Mouse (Mus musculus) forebrain, embryonic 14.5 days (tissue): ENCODE results near the gene Zbtb5. TPM values are rescaled to one million over a fixed set of nuclear protein-coding genes. Genes with fewer than 3 reads are reported as not detected.

Experiments
- ATAC-seq: fragments of 200-750 bp; cut with Nextera tagmentation; 2 replicates; pipeline ENCODE4 v1.8.0; 2017; ENCODE audit warnings: mild to moderate bottlenecking, moderate library complexity
- DNase-seq: peaks from one replicate; pipeline ENCODE4 v3.0.0-alpha.2; 2015; ENCODE audit warnings: low spot score
- H3K27ac ChIP-seq: fragments of 300-500 bp; sonication (generic); 2 replicates; pipeline ENCODE4 v1.5.1; 2014; ENCODE audit warnings: low read depth, mild to moderate bottlenecking, control low read depth, low read length, moderate library complexity
- H3K27me3 ChIP-seq: fragments of 300-500 bp; sonication (generic); replicated peaks from 2 replicates; pipeline ENCODE4 v1.6.1; 2014; ENCODE audit warnings: low read length, control low read depth, mixed read lengths; ENCODE audit not compliant: control insufficient read depth, insufficient read depth
- H3K36me3 ChIP-seq: fragments of 300-500 bp; sonication (generic); 2 replicates; pipeline ENCODE4 v1.6.1; 2014; ENCODE audit warnings: low read length, control low read depth; ENCODE audit not compliant: control insufficient read depth, insufficient read depth
- H3K4me1 ChIP-seq: fragments of 300-500 bp; sonication (generic); 2 replicates; pipeline ENCODE4 v1.6.1; 2014; ENCODE audit warnings: antibody characterized with exemption, low read length, control low read depth; ENCODE audit not compliant: control insufficient read depth, insufficient read depth
- H3K4me2 ChIP-seq: fragments of 300-500 bp; sonication (generic); 2 replicates; pipeline ENCODE4 v1.6.1; 2014; ENCODE audit warnings: mild to moderate bottlenecking, control low read depth, low read length
- H3K4me3 ChIP-seq: fragments of 300-500 bp; sonication (generic); 2 replicates; pipeline ENCODE4 v1.5.1; 2014; ENCODE audit warnings: low read depth, low read length, control low read depth
- H3K9ac ChIP-seq: fragments of 300-500 bp; sonication (generic); 2 replicates; pipeline ENCODE4 v1.6.1; 2014; ENCODE audit warnings: mild to moderate bottlenecking, low read length, control low read depth, moderate library complexity
- H3K9me3 ChIP-seq: fragments of 300-500 bp; sonication (generic); replicated peaks from 2 replicates; pipeline ENCODE4 v1.6.1; 2016; ENCODE audit warnings: low read length, control low read depth, mixed read lengths; ENCODE audit not compliant: control insufficient read depth
- WGBS: fragments of 180-500 bp; shearing (Covaris S2); extraction: QIAGEN DNeasy Blood & Tissue Kit; methylation state at CpG from one replicate; pipeline ENCODE4 v1.1.7; 2014; 5-methylcytosine and 5-hydroxymethylcytosine counted together
- polyA plus RNA-seq: library from polyadenylated mRNA; unstranded; fragments of >200 nt; fragmentation: Nextera tagmentation; extraction: Ambion mirVana; gene quantifications from 2 replicates; pipeline ENCODE4 v1.2.1, GENCODE M21; 2014

Gene Zbtb5
- polyA plus RNA-seq, 1 experiment from 2014 or later = 48.9 TPM

DNA sequence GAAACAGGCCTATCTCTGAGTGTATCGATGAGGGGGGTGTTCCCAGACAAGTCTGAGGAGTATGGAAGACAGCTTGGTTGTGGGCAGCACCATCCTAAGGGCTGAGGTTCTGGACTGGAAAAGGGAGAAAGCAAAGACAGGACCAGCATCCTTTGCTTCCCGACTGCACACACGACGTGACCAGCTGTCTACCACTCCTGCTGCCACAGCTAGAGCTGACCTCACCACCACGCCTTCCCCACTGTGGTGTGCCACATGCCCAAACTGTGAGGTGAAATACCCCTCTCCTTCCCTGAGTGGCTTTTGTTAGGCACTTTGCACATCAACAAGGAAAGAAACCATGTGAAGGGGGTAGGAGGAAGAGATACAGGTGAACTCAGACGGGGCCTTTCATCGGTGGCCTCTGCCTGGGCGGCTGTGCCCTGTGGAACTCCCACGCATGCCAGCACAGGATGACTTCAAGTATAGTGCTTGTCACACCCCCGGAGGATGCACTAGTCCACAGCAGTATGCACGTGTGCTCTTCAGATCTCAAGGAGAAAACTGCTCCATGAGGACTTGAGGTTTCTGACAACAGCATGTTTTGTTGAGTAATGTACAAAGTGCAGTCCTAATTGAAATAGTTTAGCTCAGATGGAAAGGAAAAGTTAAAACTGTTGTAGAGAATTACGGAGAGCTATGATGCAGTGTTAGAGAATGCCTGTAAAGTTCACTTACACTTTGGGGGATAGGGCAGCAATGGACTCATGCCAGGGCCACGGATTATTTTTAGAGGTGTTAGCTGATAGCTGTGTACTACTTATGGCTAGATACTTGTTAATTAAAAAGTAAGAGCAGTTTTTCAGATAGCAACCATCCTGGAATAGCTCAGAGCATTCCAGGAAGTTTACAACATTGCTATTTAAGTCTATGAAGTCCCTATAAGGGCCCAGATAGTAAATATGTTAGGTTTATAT lies 25.5 kb upstream of the Zbtb5 start:
- DNase-seq = no peak
- WGBS = 90% methylated on average over 13 of the region's 13 CpGs

DNA sequence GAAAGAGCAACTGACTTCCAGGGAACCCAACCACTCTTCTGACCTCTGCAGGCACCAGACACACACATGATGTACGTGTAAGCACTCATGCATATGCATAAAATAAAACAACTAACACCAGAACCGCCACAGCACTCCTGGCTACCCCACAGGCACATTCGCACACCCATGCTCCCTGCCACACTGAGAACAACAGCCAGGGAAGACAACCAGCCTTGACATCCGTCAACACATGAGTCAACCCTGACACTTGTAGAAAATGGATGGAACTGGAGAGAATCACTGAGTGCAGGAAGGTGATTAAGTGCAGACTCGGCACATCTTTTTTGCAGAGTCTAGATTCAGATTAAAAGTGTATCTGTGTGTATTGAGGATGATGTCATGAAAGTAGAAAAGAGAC lies 24.4 kb upstream of the Zbtb5 start:
- WGBS = 80% methylated on average over 5 of the region's 5 CpGs
- H3K36me3 ChIP-seq = peaks cover 79% of the 10 kb centered on the region

More for the DNA sequence above, 25.5 kb upstream of the Zbtb5 start:
- H3K27me3 ChIP-seq = no peaks in the 10 kb centered on the region
- no peaks in the 10 kb centered on the region for H3K9me3 ChIP-seq
- no peaks in the 10 kb centered on the region for H3K4me1 ChIP-seq
- ATAC-seq = no peak
- H3K36me3 ChIP-seq = peaks cover 76% of the 10 kb centered on the region
- H3K4me2 ChIP-seq = no peak overlapping the region
- no peak overlapping the region for H3K4me3 ChIP-seq
- no peak overlapping the region for H3K27ac ChIP-seq
- H3K9ac ChIP-seq = no peak overlapping the region

DNA sequence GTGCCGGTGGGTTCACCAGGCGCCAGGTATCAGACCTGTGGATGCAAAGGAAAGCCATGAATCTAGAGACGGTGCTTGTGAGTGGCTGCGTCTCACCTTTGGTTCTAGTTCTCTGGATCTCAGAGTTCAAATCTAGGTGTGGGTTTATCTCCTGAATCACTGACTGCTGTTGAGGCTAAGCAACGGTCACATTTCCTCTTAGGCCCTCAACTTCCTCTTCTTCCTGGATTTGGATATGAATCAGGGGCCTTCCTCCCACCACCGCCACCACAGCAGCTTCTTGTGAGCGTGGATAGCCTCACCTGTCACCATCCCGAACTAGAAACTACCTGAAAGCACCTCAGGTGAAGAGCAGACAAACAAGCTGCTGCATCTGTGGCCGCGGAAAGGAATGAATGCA lies 23.8 kb upstream of the Zbtb5 start:
- H3K27ac ChIP-seq = no peak overlapping the region
- no peaks in the 10 kb centered on the region for H3K27me3 ChIP-seq
- ATAC-seq = no peak
- H3K4me1 ChIP-seq = no peaks in the 10 kb centered on the region
- WGBS = 91% methylated on average over 10 of the region's 10 CpGs
- no peak overlapping the region for H3K4me3 ChIP-seq
- peaks cover 79% of the 10 kb centered on the region for H3K36me3 ChIP-seq
- no peak for DNase-seq
- no peaks in the 10 kb centered on the region for H3K9me3 ChIP-seq
- H3K9ac ChIP-seq = no peak overlapping the region
- H3K4me2 ChIP-seq = no peak overlapping the region

More for the DNA sequence above, 24.4 kb upstream of the Zbtb5 start:
- H3K4me2 ChIP-seq = no peak overlapping the region
- H3K9me3 ChIP-seq = no peaks in the 10 kb centered on the region
- no peaks in the 10 kb centered on the region for H3K4me1 ChIP-seq
- no peak for ATAC-seq
- no peaks in the 10 kb centered on the region for H3K27me3 ChIP-seq
- no peak overlapping the region for H3K27ac ChIP-seq
- no peak overlapping the region for H3K4me3 ChIP-seq
- DNase-seq = no peak
- H3K9ac ChIP-seq = no peak overlapping the region

DNA sequence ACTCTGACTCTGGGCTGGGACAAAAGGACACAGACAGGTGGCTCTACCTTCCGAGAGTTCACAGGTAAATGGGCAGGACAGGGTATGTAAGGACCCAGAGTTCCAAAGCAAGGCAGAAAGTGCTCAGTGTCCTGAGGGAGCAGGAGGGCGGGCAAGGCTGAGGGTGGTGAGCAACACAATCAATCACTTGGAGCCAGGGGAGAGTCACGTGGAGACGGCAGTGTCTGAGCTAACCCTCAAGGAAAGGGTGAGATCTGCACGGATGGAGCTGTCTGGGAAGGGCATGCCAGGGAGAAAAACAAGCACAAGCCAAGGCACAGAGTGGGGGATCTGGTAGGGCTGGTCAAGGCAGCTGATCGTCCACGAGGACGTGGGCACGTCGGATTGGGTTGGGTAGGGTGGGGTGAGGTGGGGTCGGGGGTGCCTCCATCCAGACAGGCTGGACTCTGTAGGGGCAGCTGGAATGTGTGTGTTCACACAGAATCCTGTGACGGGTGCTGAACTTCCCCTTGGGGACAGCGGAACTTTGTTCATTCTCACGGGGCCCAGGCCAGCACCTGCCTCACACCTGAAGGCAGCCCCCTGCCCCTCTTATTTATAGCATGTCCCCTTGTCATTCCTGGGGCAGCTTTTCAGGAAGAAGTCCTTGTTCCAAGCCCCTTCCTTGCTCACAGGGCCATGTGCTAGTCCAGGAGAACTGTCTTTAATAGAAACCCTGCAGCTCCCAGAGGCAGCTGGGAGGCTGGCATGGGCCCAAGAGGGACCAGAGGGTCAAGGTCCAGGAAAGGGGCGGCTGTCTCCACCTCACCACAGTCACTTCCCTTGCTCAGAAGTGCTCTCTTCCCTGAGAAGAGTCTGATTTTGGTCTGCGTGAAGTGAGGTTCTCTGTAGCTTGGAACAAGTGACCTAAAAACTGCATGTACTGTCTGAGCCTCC lies 22.7 kb upstream of the Zbtb5 start:
- no peak overlapping the region for H3K4me3 ChIP-seq

DNA sequence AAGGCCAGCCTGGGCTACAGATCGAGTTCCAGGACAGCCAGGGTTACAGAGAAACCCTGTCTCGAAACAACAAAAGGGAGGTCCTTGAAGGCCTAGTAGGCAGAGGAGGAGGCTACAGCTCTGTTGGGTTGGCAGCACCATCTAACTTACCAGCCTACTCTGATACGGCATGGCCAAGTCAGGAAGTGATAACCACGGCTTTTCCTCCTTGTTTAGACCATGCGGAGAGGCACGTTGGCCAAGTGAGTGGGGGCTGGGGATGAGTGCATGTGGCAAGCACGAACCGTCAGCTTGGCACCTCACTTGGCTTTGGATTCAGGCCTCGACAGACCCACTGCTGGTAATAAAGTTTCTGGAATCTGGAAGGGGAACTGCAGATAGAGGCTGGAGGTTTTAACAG lies 20.4 kb upstream of the Zbtb5 start:
- Histone ChIP-seq H3K9me3 (no peaks in the 10 kb centered on the region), H3K4me3 (no peak overlapping the region), H3K36me3 (peaks cover 92% of the 10 kb centered on the region), H3K27me3 (no peaks in the 10 kb centered on the region), H3K9ac (no peak overlapping the region), H3K27ac (no peak overlapping the region), H3K4me1 (no peaks in the 10 kb centered on the region), H3K4me2 (no peak overlapping the region)
- ATAC-seq (no peak), DNase-seq (no peak)
- 90% methylated on average over 9 of the region's 9 CpGs for WGBS

More for the DNA sequence above, 22.7 kb upstream of the Zbtb5 start:
- H3K9ac ChIP-seq = no peak overlapping the region
- no peaks in the 10 kb centered on the region for H3K27me3 ChIP-seq
- DNase-seq (no peak), ATAC-seq (no peak)
- 90% methylated on average over 16 of the region's 16 CpGs for WGBS
- H3K36me3 ChIP-seq = peaks cover 79% of the 10 kb centered on the region
- no peaks in the 10 kb centered on the region for H3K4me1 ChIP-seq
- no peaks in the 10 kb centered on the region for H3K9me3 ChIP-seq
- H3K27ac ChIP-seq = no peak overlapping the region
- H3K4me2 ChIP-seq = no peak overlapping the region

DNA sequence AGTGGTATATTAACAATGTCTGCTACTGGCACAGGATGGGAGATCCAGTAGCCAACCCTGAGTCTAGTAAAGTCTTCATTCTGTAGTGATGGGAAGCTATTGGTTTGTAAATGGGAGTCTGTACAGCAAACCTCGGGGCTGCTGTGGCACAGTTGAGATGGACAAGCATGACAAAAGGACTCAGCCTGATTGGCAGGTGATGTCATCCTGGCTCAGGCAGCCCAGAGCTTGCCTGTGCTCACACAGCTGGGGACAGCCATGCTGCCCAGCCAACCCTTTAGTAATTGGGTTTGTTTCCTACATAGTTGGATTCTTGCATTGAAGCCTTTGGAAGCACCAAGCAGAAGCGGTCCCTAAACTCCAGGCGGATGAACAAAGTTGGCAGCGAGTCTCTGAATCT lies 14.2 kb upstream of the Zbtb5 start:
- ATAC-seq = no peak
- no peaks in the 10 kb centered on the region for H3K4me1 ChIP-seq
- H3K27ac ChIP-seq = no peak overlapping the region
- H3K9me3 ChIP-seq = no peaks in the 10 kb centered on the region
- no peak for DNase-seq
- WGBS = 84% methylated on average over 4 of the region's 4 CpGs
- H3K4me3 ChIP-seq = no peak overlapping the region
- no peaks in the 10 kb centered on the region for H3K27me3 ChIP-seq
- no peak overlapping the region for H3K4me2 ChIP-seq
- H3K36me3 ChIP-seq = peaks cover 66% of the 10 kb centered on the region
- no peak overlapping the region for H3K9ac ChIP-seq

DNA sequence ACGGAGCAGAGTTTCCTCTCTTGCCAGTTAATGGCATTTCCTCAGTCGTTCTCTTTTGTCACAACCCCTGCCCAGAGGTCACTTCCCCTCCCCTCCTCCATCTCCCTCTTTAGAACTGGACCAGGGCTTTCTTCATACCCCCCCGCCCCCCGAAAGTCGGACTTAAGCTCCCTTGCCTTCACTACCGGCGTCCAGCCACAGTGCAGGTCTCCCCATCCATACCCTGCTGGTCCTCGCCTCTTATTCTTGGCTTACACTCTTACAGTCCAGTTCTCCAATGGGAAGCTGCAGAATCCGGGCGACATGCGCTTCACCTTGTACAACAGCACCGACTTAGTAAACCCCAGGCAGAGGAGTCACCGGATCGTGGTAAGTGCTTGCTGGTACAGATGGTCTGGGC lies 6.8 kb upstream of the Zbtb5 start:
- no peak overlapping the region for H3K27ac ChIP-seq
- H3K9ac ChIP-seq = peak overlapping the region; percentile 71
- 0 out of 2 replicates have a peak, but pooled peaks have one; percentile 6 for ATAC-seq
- no peak for DNase-seq
- WGBS = 2% methylated on average over 14 of the region's 14 CpGs
- no peaks in the 10 kb centered on the region for H3K9me3 ChIP-seq
- H3K36me3 ChIP-seq = peaks cover 14% of the 10 kb centered on the region; the same call in 1 of the 2 replicates
- peak overlapping the region; percentile 78 for H3K4me2 ChIP-seq
- peaks cover 10% of the 10 kb centered on the region for H3K4me1 ChIP-seq
- peak overlapping the region; percentile 68 for H3K4me3 ChIP-seq
- H3K27me3 ChIP-seq = no peaks in the 10 kb centered on the region

DNA sequence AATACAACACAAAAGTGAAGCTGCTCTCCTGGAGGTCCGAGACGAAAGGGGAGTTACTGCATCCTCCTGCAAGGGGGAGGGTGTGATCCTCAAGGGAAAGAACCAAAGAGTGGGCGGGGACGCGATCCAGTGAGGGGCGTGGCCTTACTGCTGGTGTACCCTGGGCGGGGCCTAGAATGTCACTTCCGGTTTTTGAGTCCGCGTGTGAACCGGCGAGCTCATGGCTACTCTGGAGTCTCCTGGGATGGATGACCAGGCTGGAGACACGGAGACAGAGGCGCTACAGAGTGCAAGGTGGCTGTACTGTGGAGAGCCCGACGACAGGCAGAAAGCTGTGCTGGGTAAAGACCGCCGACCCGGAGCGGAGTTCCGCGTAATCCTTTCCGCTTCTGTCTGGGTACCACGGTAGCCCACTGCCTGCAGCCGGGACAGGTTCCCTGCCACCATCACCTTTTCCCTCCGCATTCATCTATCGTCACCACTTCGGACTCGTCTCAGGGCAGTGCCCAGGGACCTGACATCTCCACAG lies 6.3 kb upstream of the Zbtb5 start, which contains the start of gene Polr1e:
Gene Polr1e (plus strand): TSS at position 132 of the 529 bp plus-strand sequence.
- Histone ChIP-seq H3K9me3 (no peaks in the 10 kb centered on the region), H3K4me3 (peak within 1 kb of the TSS; percentile 68), H3K4me2 (peak within 1 kb of the TSS; percentile 78), H3K36me3 (peaks cover 10% of the 10 kb centered on the region; the same call in 1 of the 2 replicates), H3K27me3 (no peaks in the 10 kb centered on the region), H3K9ac (peak within 1 kb of the TSS; percentile 71), H3K27ac (no peak within 1 kb of the TSS; the same call in 1 of the 2 replicates), H3K4me1 (peaks cover 11% of the 10 kb centered on the region)
- WGBS = under 1% methylated on average over 29 of the region's 29 CpGs
- DNase-seq (peak; percentile 97), ATAC-seq (peak; percentile 94)
